Mouse (Mus musculus): Measurements from ENCODE around the gene D030056L22Rik.

DNA sequence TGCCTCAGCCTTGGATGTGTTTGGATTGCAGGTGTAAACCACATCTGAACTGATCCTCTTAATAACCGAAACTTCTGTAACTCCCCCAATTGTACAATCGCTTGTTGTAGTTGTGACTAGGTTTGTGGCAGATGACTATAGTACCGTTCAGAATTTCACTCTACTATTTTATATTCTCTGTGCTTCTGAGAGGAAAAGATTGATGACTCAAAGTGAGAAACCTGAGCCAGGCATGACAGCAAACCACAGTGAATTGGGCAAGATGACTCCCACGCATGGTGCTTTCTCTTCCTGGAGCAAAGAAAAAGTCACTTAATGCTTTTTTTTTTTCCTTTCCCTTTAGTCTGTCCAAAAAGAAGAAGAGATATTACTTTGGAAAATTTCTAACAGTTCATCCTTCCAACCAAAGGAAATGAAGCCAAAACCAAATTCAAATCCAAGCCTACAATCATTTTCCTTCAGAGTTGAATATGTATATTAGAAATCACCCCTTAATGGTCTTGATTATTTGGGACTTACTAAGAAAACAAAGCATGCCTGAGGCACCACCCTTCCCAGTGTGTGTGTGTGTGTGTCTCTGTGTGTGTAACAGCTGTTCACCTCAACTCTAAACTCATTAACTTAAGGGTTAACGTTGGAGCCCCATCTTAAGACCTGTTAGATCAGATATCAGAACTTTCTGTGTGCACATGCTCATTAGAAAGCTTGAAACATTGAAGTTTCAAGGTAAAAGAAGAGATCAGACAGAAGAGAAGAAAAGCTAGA is 33.8 kb downstream of the D030056L22Rik start:
- TF ChIP-seq CTCF (IDR thresholded peaks at IDR 0.05; ENCODE audit: low read depth, low read length) (no peak), TAL1 (conservative IDR thresholded peaks at IDR 0.05; ENCODE audit: low read depth, low read length) (no peak), GATA1 (IDR thresholded peaks at IDR 0.05; ENCODE audit: borderline replicate concordance, low read length) (no peak)
